Mouse (Mus musculus) C2C12 (cell line): ENCODE measurements around the gene Rnpep.

Experiments used
- CTCF ChIP-seq: IDR thresholded peaks from one replicate; pipeline ENCODE4 v1.5.1; 2011; ENCODE audit not compliant: control insufficient read depth, insufficient read depth, insufficient read length
- FOSL1 ChIP-seq: IDR thresholded peaks from one replicate; pipeline ENCODE4 v1.8.0; 2011; ENCODE audit warnings: mild to moderate bottlenecking, low read length; ENCODE audit not compliant: poor library complexity, insufficient read depth, severe bottlenecking
- MAX ChIP-seq: IDR thresholded peaks from one replicate; pipeline ENCODE4 v1.6.1; 2011; ENCODE audit warnings: mild to moderate bottlenecking, control low read depth
- MYOD1 ChIP-seq: IDR thresholded peaks from one replicate; pipeline ENCODE4 v1.6.1; 2011; ENCODE audit warnings: low read depth; ENCODE audit not compliant: control insufficient read depth, insufficient read length
- MYOG ChIP-seq: IDR thresholded peaks from one replicate; pipeline ENCODE4 v1.6.1; 2011; ENCODE audit not compliant: control insufficient read depth, insufficient read length; ENCODE audit errors: extremely low read depth
- USF1 ChIP-seq: IDR thresholded peaks from one replicate; pipeline ENCODE4 v1.6.1; 2011; ENCODE audit warnings: low read depth, mild to moderate bottlenecking, control low read depth, moderate library complexity

- no peak for TF ChIP-seq CTCF
- no peak for TF ChIP-seq USF1
- no peak for TF ChIP-seq MYOD1
- TF ChIP-seq MAX: no peak
- no peak for TF ChIP-seq MYOG
- TF ChIP-seq FOSL1: no peak
Measured at GRCm38 (mm10) chr1:135325934-135326333, 42.0 kb upstream of the Rnpep start.
